Mouse (Mus musculus): ENCODE results near the gene Rnf212b. TPM values are rescaled to one million over a fixed set of nuclear protein-coding genes. Genes with fewer than 3 reads are reported as not detected.

The Rnf212b gene
- polyA plus RNA-seq, 1 experiment: not detected

- WGBS: 91% methylated on average over 3 of the region's 3 CpGs
- H3K4me3 ChIP-seq (replicated peaks; ENCODE audit: control insufficient read depth, low read depth, low read length): no peak overlapping the region
- TF ChIP-seq CTCF (IDR thresholded peaks at IDR 0.05; ENCODE audit: control insufficient read depth, insufficient read depth, low read length) (no peak), POLR2A (IDR thresholded peaks at IDR 0.05; ENCODE audit: borderline replicate concordance, control insufficient read depth, low read depth, low read length) (no peak)
- no peaks in the 10 kb centered on the region for H3K4me1 ChIP-seq (ENCODE audit: control insufficient read depth, insufficient read depth, low read length)
- H3K27ac ChIP-seq (ENCODE audit: control insufficient read depth, insufficient read depth, low read depth, low read length, poor library complexity): no peak overlapping the region
Measured at GRCm38 (mm10) chr14:54855726-54856125, 41.8 kb downstream of the Rnf212b start.

GRCm38 (mm10) chr14:54856703-54857102 is 42.8 kb downstream of the Rnf212b start:
- no peaks in the 10 kb centered on the region for H3K4me1 ChIP-seq (ENCODE audit: control insufficient read depth, insufficient read depth, low read length)
- no peak overlapping the region for H3K27ac ChIP-seq (ENCODE audit: control insufficient read depth, insufficient read depth, low read depth, low read length, poor library complexity)
- H3K4me3 ChIP-seq (replicated peaks; ENCODE audit: control insufficient read depth, low read depth, low read length): no peak overlapping the region
- WGBS: 53% methylated on average over 7 of the region's 7 CpGs
- TF ChIP-seq POLR2A (IDR thresholded peaks at IDR 0.05; ENCODE audit: borderline replicate concordance, control insufficient read depth, low read depth, low read length) (no peak), CTCF (IDR thresholded peaks at IDR 0.05; ENCODE audit: control insufficient read depth, insufficient read depth, low read length) (no peak)

- no peak for TF ChIP-seq POLR2A (IDR thresholded peaks at IDR 0.05; ENCODE audit: borderline replicate concordance, control insufficient read depth, low read depth, low read length)
- no peak for TF ChIP-seq CTCF (IDR thresholded peaks at IDR 0.05; ENCODE audit: control insufficient read depth, insufficient read depth, low read length)
- Histone ChIP-seq H3K4me1 (ENCODE audit: control insufficient read depth, insufficient read depth, low read length) (no peaks in the 10 kb centered on the region), H3K4me3 (replicated peaks; ENCODE audit: control insufficient read depth, low read depth, low read length) (no peak overlapping the region), H3K27ac (ENCODE audit: control insufficient read depth, insufficient read depth, low read depth, low read length, poor library complexity) (no peak overlapping the region)
- WGBS: 84% methylated on average over 9 of the region's 9 CpGs
Measured at GRCm38 (mm10) chr14:54857891-54858290, 44.0 kb downstream of the Rnf212b start.

- Histone ChIP-seq H3K4me1 (ENCODE audit: control insufficient read depth, insufficient read depth, low read length) (no peaks in the 10 kb centered on the region), H3K27ac (ENCODE audit: control insufficient read depth, insufficient read depth, low read depth, low read length, poor library complexity) (no peak overlapping the region), H3K4me3 (replicated peaks; ENCODE audit: control insufficient read depth, low read depth, low read length) (no peak overlapping the region)
- 34% methylated on average over 2 of the region's 2 CpGs for WGBS
- TF ChIP-seq CTCF (IDR thresholded peaks at IDR 0.05; ENCODE audit: control insufficient read depth, insufficient read depth, low read length): peak; percentile 69
- TF ChIP-seq POLR2A (IDR thresholded peaks at IDR 0.05; ENCODE audit: borderline replicate concordance, control insufficient read depth, low read depth, low read length): no peak
Measured at GRCm38 (mm10) chr14:54860511-54860910, 46.6 kb downstream of the Rnf212b start.

- Histone ChIP-seq H3K4me3 (replicated peaks; ENCODE audit: control insufficient read depth, low read depth, low read length) (peak overlapping the region; percentile 71), H3K27ac (ENCODE audit: control insufficient read depth, insufficient read depth, low read depth, low read length, poor library complexity) (peak overlapping the region; percentile 77), H3K4me1 (ENCODE audit: control insufficient read depth, insufficient read depth, low read length) (peaks cover 2% of the 10 kb centered on the region)
- WGBS: under 1% methylated on average over 56 of the region's 56 CpGs
- TF ChIP-seq CTCF (IDR thresholded peaks at IDR 0.05; ENCODE audit: control insufficient read depth, insufficient read depth, low read length): no peak
- peak; percentile 57; the same call in 1 of the 2 replicates for TF ChIP-seq POLR2A (IDR thresholded peaks at IDR 0.05; ENCODE audit: borderline replicate concordance, control insufficient read depth, low read depth, low read length)
Measured at GRCm38 (mm10) chr14:54863501-54864312, 49.8 kb downstream of the Rnf212b start.

- 8% methylated on average over 21 of the region's 21 CpGs for WGBS
- Histone ChIP-seq H3K4me3 (replicated peaks; ENCODE audit: control insufficient read depth, low read depth, low read length) (peak overlapping the region; percentile 71), H3K4me1 (ENCODE audit: control insufficient read depth, insufficient read depth, low read length) (peaks cover 2% of the 10 kb centered on the region), H3K27ac (ENCODE audit: control insufficient read depth, insufficient read depth, low read depth, low read length, poor library complexity) (no peak overlapping the region; the same call in 1 of the 2 replicates)
- TF ChIP-seq POLR2A (IDR thresholded peaks at IDR 0.05; ENCODE audit: borderline replicate concordance, control insufficient read depth, low read depth, low read length) (no peak), CTCF (IDR thresholded peaks at IDR 0.05; ENCODE audit: control insufficient read depth, insufficient read depth, low read length) (no peak)
Measured at GRCm38 (mm10) chr14:54864313-54865036, 50.5 kb downstream of the Rnf212b start.

- no peak overlapping the region for H3K4me3 ChIP-seq (replicated peaks; ENCODE audit: control insufficient read depth, low read depth, low read length)
- TF ChIP-seq CTCF (IDR thresholded peaks at IDR 0.05; ENCODE audit: control insufficient read depth, insufficient read depth, low read length) (no peak), POLR2A (IDR thresholded peaks at IDR 0.05; ENCODE audit: borderline replicate concordance, control insufficient read depth, low read depth, low read length) (no peak)
Measured at GRCm38 (mm10) chr14:54865626-54866025, 51.7 kb downstream of the Rnf212b start.

GRCm38 (mm10) chr14:54866268-54866667 is 52.3 kb downstream of the Rnf212b start:
- Histone ChIP-seq H3K4me1 (ENCODE audit: control insufficient read depth, insufficient read depth, low read length) (peaks cover 2% of the 10 kb centered on the region), H3K27ac (ENCODE audit: control insufficient read depth, insufficient read depth, low read depth, low read length, poor library complexity) (no peak overlapping the region), H3K4me3 (replicated peaks; ENCODE audit: control insufficient read depth, low read depth, low read length) (no peak overlapping the region)
- WGBS: 25% methylated on average over 3 of the region's 3 CpGs
- TF ChIP-seq CTCF (IDR thresholded peaks at IDR 0.05; ENCODE audit: control insufficient read depth, insufficient read depth, low read length): no peak
- no peak for TF ChIP-seq POLR2A (IDR thresholded peaks at IDR 0.05; ENCODE audit: borderline replicate concordance, control insufficient read depth, low read depth, low read length)

More at GRCm38 (mm10) chr14:54865626-54866025, 51.7 kb downstream of the Rnf212b start:
- no peak overlapping the region for H3K27ac ChIP-seq (ENCODE audit: control insufficient read depth, insufficient read depth, low read depth, low read length, poor library complexity)
- peaks cover 2% of the 10 kb centered on the region for H3K4me1 ChIP-seq (ENCODE audit: control insufficient read depth, insufficient read depth, low read length)
- WGBS: 64% methylated on average over 5 of the region's 5 CpGs

Measured in bone marrow, adult 2 months (tissue).